Mouse (Mus musculus) forebrain, embryonic 14.5 days (tissue): Measurements from ENCODE around the gene Mpv17l2. TPM values are rescaled to one million over a fixed set of nuclear protein-coding genes. Genes with fewer than 3 reads are reported as not detected.
A peak's percentile ranks its signal among the peaks of the same experiment; 100 is the strongest.

Experiments used
- ATAC-seq: fragments of 200-750 bp; cut with Nextera tagmentation; 2 replicates; pipeline ENCODE4 v1.8.0; 2017; ENCODE audit warnings: mild to moderate bottlenecking, moderate library complexity
- DNase-seq: peaks from one replicate; pipeline ENCODE4 v3.0.0-alpha.2; 2015; ENCODE audit warnings: low spot score
- H3K27ac ChIP-seq: fragments of 300-500 bp; sonication (generic); 2 replicates; pipeline ENCODE4 v1.5.1; 2014; ENCODE audit warnings: low read depth, mild to moderate bottlenecking, control low read depth, low read length, moderate library complexity
- H3K27me3 ChIP-seq: fragments of 300-500 bp; sonication (generic); replicated peaks from 2 replicates; pipeline ENCODE4 v1.6.1; 2014; ENCODE audit warnings: low read length, control low read depth, mixed read lengths; ENCODE audit not compliant: control insufficient read depth, insufficient read depth
- H3K36me3 ChIP-seq: fragments of 300-500 bp; sonication (generic); 2 replicates; pipeline ENCODE4 v1.6.1; 2014; ENCODE audit warnings: low read length, control low read depth; ENCODE audit not compliant: control insufficient read depth, insufficient read depth
- H3K4me1 ChIP-seq: fragments of 300-500 bp; sonication (generic); 2 replicates; pipeline ENCODE4 v1.6.1; 2014; ENCODE audit warnings: antibody characterized with exemption, low read length, control low read depth; ENCODE audit not compliant: control insufficient read depth, insufficient read depth
- H3K4me2 ChIP-seq: fragments of 300-500 bp; sonication (generic); 2 replicates; pipeline ENCODE4 v1.6.1; 2014; ENCODE audit warnings: mild to moderate bottlenecking, control low read depth, low read length
- H3K4me3 ChIP-seq: fragments of 300-500 bp; sonication (generic); 2 replicates; pipeline ENCODE4 v1.5.1; 2014; ENCODE audit warnings: low read depth, low read length, control low read depth
- H3K9ac ChIP-seq: fragments of 300-500 bp; sonication (generic); 2 replicates; pipeline ENCODE4 v1.6.1; 2014; ENCODE audit warnings: mild to moderate bottlenecking, low read length, control low read depth, moderate library complexity
- H3K9me3 ChIP-seq: fragments of 300-500 bp; sonication (generic); replicated peaks from 2 replicates; pipeline ENCODE4 v1.6.1; 2016; ENCODE audit warnings: low read length, control low read depth, mixed read lengths; ENCODE audit not compliant: control insufficient read depth
- whole genome bisulfite sequencing: fragments of 180-500 bp; shearing (Covaris S2); extraction: QIAGEN DNeasy Blood & Tissue Kit; methylation state at CpG from one replicate; pipeline ENCODE4 v1.1.7; 2014; 5-methylcytosine and 5-hydroxymethylcytosine counted together
- polyA plus RNA-seq: library from polyadenylated mRNA; unstranded; fragments of >200 nt; fragmentation: Nextera tagmentation; extraction: Ambion mirVana; gene quantifications from 2 replicates; pipeline ENCODE4 v1.2.1, GENCODE M21; 2014

The Mpv17l2 gene
- polyA plus RNA-seq, 1 experiment from 2014 or later: 60.8 TPM

DNA sequence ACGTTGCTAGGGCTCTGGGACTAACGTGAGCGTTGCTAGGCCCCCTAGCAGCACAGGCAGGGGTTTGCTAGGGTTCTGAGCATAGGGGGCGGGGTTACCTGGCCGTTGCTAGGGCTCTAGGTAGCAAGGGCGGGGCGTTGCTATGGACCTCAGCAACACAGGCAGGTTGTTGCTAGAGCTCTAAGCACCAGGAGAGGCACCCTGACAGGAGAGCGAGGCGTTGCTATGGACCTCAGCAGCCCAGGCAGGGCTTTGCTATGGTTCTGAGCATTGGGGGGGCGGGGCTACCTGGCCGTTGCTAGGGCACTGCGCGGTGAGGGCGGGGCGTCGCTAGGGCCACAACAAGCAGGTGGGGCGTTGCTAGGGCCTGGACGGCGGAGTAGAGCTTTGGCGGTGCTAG, 32.0 kb upstream of the Mpv17l2 start:
- H3K36me3 ChIP-seq: peaks cover 18% of the 10 kb centered on the region; the same call in 1 of the 2 replicates
- WGBS: 0% methylated on average over 20 of the region's 20 CpGs
- ATAC-seq (peak; percentile 31), DNase-seq (no peak)
- H3K9me3 ChIP-seq: no peaks in the 10 kb centered on the region
- peak overlapping the region; percentile 75 for H3K4me2 ChIP-seq
- peak overlapping the region; percentile 78 for H3K9ac ChIP-seq
- H3K4me1 ChIP-seq: peaks cover 19% of the 10 kb centered on the region
- peaks cover 2% of the 10 kb centered on the region; the same call in 1 of the 2 replicates for H3K27me3 ChIP-seq
- peak overlapping the region; percentile 58 for H3K4me3 ChIP-seq
- peak overlapping the region; percentile 90 for H3K27ac ChIP-seq

DNA sequence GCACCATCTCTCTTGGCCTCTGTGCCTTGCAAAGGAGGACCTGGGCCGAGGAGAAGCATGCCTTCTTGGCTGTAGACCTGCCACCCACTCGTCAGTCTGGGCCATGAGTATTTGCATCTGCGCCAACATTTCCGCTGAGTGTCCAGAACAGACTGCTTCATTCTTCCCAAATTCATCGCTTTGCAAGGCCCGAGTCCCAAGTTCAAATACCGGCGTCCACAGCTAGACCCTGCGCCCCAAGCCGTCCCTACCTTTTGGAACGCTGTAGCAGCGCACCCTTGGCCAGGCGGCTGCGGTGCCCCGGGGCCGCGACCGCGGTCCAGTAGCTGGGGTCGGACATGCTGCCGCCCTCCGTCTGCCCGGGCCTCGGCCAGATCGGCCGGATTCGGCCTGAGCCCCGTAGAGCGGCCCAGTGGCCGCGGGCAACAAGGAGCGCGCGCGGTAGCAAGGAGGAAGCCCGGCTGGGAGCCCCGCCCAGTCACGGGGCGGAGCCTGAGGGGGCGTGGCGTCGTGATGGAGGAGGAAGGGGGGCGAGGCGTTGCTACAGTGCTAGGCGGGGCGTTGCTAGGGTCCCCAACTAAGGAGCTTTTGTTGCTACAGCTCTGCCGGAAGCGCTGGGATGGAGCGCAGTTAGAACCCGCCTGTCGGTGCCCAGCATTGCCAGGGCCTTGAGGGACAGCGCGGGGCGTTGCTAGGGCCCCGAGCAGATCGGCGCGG, 31.4 kb upstream of the Mpv17l2 start:
- WGBS: 4% methylated on average over 58 of the region's 58 CpGs
- H3K36me3 ChIP-seq: peaks cover 24% of the 10 kb centered on the region
- peak overlapping the region; percentile 78 for H3K9ac ChIP-seq
- ATAC-seq: peak; percentile 86
- peak overlapping the region; percentile 75 for H3K4me2 ChIP-seq
- H3K4me3 ChIP-seq: peak overlapping the region; percentile 58
- no peaks in the 10 kb centered on the region for H3K27me3 ChIP-seq
- H3K27ac ChIP-seq: peak overlapping the region; percentile 90
- H3K4me1 ChIP-seq: peaks cover 18% of the 10 kb centered on the region
- peak; percentile 98 for DNase-seq
- no peaks in the 10 kb centered on the region for H3K9me3 ChIP-seq

DNA sequence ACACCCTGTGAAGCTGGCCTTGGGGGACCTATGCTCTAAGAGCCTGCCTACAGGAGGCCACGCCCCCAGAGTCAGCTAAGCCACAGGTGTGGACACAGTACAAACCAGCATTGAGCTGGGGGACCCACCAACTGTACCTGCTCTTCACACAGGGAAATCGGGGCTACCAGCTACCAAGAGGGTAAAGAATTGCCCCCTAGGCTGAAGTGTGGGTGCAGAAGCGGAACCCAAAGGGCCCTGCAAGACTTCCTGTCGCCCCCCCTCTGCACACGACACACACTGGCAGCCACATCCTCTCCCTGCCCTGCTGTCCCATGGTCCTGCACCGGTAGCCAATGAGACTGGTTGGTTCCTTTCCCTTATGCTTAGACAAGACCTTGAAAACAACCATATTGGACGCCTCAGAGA, 30.6 kb upstream of the Mpv17l2 start:
- ATAC-seq (no peak), DNase-seq (no peak)
- Histone ChIP-seq H3K27me3 (no peaks in the 10 kb centered on the region), H3K9me3 (no peaks in the 10 kb centered on the region), H3K4me1 (peaks cover 15% of the 10 kb centered on the region), H3K36me3 (peaks cover 32% of the 10 kb centered on the region), H3K4me2 (peak overlapping the region; percentile 75), H3K27ac (no peak overlapping the region), H3K9ac (peak overlapping the region; percentile 78), H3K4me3 (peak overlapping the region; percentile 58)
- WGBS: 82% methylated on average over 7 of the region's 7 CpGs

DNA sequence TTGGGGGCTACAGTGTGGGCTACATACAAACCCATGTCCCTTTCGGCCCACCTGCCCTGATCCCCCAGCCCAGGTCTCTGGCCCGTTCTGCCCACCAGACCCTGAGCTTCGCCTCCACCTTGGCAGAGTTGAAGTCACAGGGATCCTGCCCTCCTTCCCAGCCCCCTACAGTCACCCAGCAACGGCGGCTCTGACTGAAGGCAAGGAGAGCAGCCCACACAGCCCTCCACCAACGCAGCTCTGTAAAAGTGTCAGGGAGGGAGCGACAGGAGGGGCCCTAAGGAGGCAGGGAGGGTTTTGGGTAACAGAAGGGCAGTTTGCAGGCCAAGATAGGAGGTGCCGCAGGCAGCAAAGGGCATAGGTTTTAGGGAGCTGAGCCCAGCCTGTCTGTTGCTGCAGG, 30.1 kb upstream of the Mpv17l2 start:
- Histone ChIP-seq H3K36me3 (peaks cover 36% of the 10 kb centered on the region), H3K4me3 (no peak overlapping the region)
- ATAC-seq: no peak

DNA sequence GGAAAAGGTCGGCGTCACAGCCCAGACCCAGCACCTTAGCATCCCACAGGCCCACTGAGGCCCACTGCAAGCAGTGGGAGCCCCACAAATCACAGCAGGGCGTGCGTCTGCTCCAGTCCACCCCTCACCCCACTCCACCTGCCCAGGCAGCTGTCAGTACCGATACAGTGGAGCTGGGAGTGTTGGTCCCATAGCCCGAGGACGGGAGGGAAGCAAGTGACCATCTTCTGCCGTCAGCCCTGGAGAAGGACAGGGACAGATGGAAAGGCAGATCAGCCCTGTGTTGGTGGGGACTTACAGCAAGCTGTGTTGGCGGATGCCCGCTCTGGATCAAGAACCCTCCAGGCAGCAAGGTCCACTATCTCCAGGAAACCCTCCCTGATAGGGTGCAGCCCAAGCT, 28.3 kb upstream of the Mpv17l2 start:
- 86% methylated on average over 10 of the region's 10 CpGs for WGBS
- ATAC-seq: no peak
- 0 out of 2 replicates have a peak overlapping the region, but pooled peaks have one; percentile 17 for H3K9ac ChIP-seq

More for the DNA sequence above, 30.1 kb upstream of the Mpv17l2 start:
- Histone ChIP-seq H3K27ac (no peak overlapping the region), H3K9me3 (no peaks in the 10 kb centered on the region), H3K4me2 (peak overlapping the region; percentile 75), H3K27me3 (no peaks in the 10 kb centered on the region), H3K4me1 (peaks cover 15% of the 10 kb centered on the region), H3K9ac (peak overlapping the region; percentile 43)
- DNase-seq: no peak
- 63% methylated on average over 8 of the region's 8 CpGs for WGBS

DNA sequence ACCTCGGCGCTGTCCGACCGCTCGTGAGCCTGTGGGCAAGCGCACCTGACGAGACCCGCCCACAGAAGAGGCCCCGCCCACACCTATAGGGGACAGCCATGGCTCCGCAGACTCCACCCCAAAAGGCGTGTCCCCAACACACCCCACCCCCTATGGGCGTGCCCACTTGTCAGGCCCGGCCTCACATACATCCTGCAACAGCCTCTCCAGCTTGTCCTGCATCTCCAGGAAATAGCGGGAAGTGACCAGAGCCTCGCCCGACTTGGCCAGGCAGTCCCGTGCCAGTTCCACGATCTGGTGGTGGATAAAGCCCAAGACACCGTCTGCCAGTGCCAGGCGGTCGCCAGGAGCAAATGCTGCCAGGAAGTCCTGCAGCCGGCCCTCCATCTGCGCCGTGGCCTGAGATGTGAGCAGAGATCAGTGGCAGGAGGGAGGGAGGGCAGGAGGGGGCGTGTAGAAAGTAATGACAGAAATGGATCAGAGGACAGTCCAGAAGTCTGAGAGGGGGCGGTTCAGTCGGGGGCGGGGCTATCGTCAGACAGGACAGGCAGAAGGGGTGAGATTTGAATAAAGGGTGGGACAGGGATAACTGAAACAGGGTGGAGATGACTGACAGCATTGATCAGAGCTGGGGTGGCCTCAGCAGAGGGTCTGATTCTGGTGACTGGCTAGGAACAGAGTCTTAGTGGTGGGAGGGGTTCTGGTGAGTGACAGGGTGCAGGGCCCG, 27.4 kb upstream of the Mpv17l2 start:
- 24% methylated on average over 30 of the region's 30 CpGs for WGBS
- H3K4me2 ChIP-seq: no peak overlapping the region
- peaks cover 14% of the 10 kb centered on the region for H3K4me1 ChIP-seq
- no peak overlapping the region for H3K9ac ChIP-seq
- no peak overlapping the region for H3K27ac ChIP-seq
- no peak for ATAC-seq
- DNase-seq: no peak
- no peaks in the 10 kb centered on the region for H3K9me3 ChIP-seq
- peaks cover 64% of the 10 kb centered on the region for H3K36me3 ChIP-seq
- no peak overlapping the region for H3K4me3 ChIP-seq
- H3K27me3 ChIP-seq: no peaks in the 10 kb centered on the region

More for the DNA sequence above, 28.3 kb upstream of the Mpv17l2 start:
- Histone ChIP-seq H3K36me3 (peaks cover 54% of the 10 kb centered on the region), H3K4me3 (no peak overlapping the region), H3K4me2 (no peak overlapping the region), H3K27ac (no peak overlapping the region), H3K4me1 (peaks cover 15% of the 10 kb centered on the region), H3K9me3 (no peaks in the 10 kb centered on the region), H3K27me3 (no peaks in the 10 kb centered on the region)
- DNase-seq: no peak

DNA sequence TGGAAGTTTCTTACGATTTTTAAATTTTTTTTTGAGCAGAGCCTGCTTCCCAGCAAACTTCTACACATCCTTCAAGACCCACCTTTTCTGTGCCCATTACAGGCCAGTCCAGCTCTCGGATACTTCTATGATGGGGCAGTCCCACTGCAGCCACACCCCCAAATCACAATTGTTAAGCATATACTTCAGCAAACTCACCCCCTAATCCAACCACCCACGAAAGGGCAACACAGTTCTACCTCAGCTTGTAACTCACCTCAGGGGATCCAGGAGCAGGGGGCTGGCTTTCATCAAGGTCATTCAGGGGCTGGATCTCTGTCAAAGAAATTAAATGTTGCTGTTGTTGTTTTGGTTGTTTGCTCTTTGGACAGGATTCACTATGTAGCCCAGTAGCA, 26.3 kb upstream of the Mpv17l2 start:
- peaks cover 68% of the 10 kb centered on the region for H3K36me3 ChIP-seq
- no peak for ATAC-seq

DNA sequence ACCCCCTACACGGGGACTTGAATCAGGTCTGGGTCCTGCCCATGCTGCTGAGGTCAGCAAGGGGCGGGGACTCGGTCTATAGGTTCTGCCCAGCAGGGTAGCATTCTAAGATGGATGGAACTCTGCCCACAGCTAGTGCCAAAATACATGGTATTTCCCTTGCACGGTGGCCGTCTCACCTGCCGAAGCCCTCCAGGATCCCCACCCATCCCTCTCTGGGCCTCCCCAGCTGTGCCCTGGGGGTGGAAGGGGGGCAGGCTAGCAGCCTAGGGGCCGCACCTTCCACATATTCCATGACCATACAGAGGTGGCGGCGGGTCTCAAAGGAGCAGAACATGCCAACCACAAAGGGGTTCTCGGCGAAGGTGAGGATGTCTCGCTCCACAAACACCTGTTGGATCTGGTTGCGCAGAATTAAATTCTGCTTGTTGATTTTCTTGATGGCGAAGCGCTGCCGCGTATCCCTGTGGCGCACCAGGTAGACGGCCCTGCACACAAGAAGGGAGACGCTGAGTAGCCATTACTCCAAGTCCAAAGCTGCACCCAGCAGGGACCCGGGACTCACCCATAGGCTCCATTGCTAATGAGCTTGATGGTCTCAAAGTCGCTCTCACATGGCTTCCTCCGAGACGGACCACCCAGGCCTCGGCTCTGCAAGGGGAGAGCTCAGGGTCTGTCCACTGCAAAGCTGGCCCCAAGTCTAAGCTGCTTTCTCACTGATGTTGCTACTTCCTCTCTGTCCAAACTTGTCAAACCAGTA, 25.7 kb upstream of the Mpv17l2 start:
- Histone ChIP-seq H3K4me3 (no peak overlapping the region), H3K9me3 (no peaks in the 10 kb centered on the region), H3K9ac (no peak overlapping the region), H3K4me1 (peaks cover 7% of the 10 kb centered on the region), H3K27ac (no peak overlapping the region), H3K27me3 (no peaks in the 10 kb centered on the region), H3K36me3 (peaks cover 74% of the 10 kb centered on the region), H3K4me2 (no peak overlapping the region)
- no peak for ATAC-seq
- 85% methylated on average over 25 of the region's 25 CpGs for WGBS
- no peak for DNase-seq

More for the DNA sequence above, 26.3 kb upstream of the Mpv17l2 start:
- no peak overlapping the region for H3K4me2 ChIP-seq
- H3K27me3 ChIP-seq: no peaks in the 10 kb centered on the region
- H3K4me3 ChIP-seq: no peak overlapping the region
- 94% methylated on average over 3 of the region's 3 CpGs for WGBS
- no peak overlapping the region for H3K27ac ChIP-seq
- DNase-seq: no peak
- H3K4me1 ChIP-seq: peaks cover 9% of the 10 kb centered on the region
- no peaks in the 10 kb centered on the region for H3K9me3 ChIP-seq
- H3K9ac ChIP-seq: no peak overlapping the region
